Mouse (Mus musculus) MEL (cell line): Measurements from ENCODE around the gene Lilra5.
"Not testable (repeated sequence)": the region's sequence is repeated elsewhere in the genome, so short reads cannot be mapped to it uniquely, and the experiment has no call there.

Experiments used
- CHD2 ChIP-seq: IDR thresholded peaks from 2 replicates; pipeline ENCODE4 v1.6.1; 2011; ENCODE audit warnings: low read length, improper control_type of control experiment
- CTCF ChIP-seq, 3 experiments: IDR thresholded peaks in 2 of 3; conservative IDR thresholded peaks in 1 of 3; 2 replicates each; pipeline ENCODE4 v1.5.1; 2011 to 2012; ENCODE audit warnings: low read length in 3 of 3, low read depth in 2 of 3, mild to moderate bottlenecking in 2 of 3, improper control_type of control experiment in 1 of 3, inconsistent platforms in 1 of 3, mixed read lengths in 1 of 3, moderate library complexity in 1 of 3; ENCODE audit not compliant: control insufficient read depth in 1 of 3, insufficient read depth in 1 of 3, poor library complexity in 1 of 3, severe bottlenecking in 1 of 3
- EP300 ChIP-seq, 2 experiments: IDR thresholded peaks; 2 replicates each; pipeline ENCODE4 v1.6.1; 2011; ENCODE audit warnings: improper control_type of control experiment in 2 of 2, low read length in 2 of 2, low read depth in 1 of 2, mild to moderate bottlenecking in 1 of 2
- HCFC1 ChIP-seq: IDR thresholded peaks from 2 replicates; pipeline ENCODE4 v1.6.1; 2012; ENCODE audit warnings: low read depth, mild to moderate bottlenecking, inconsistent platforms, low read length, improper control_type of control experiment, moderate library complexity
- KAT2A ChIP-seq: conservative IDR thresholded peaks from 2 replicates; pipeline ENCODE4 v1.6.1; 2012; ENCODE audit warnings: low read depth, low read length, improper control_type of control experiment, inconsistent platforms
- MAZ ChIP-seq: IDR thresholded peaks from 2 replicates; pipeline ENCODE4 v1.6.1; 2012; ENCODE audit warnings: low read depth, mild to moderate bottlenecking, inconsistent platforms, low read length, improper control_type of control experiment
- ZKSCAN1 ChIP-seq: IDR thresholded peaks from 2 replicates; pipeline ENCODE4 v1.6.1; 2012; ENCODE audit warnings: low read depth, mild to moderate bottlenecking, inconsistent platforms, low read length, improper control_type of control experiment, moderate library complexity

- not testable (repeated sequence) for TF ChIP-seq CTCF (IDR thresholded peaks at IDR 0.05 in 2 of 3, conservative IDR thresholded peaks at IDR 0.05 in 1 of 3; ENCODE audit: control insufficient read depth in 1 of 3, insufficient read depth in 1 of 3, low read depth in 2 of 3, low read length in 3 of 3, poor library complexity in 1 of 3, severe bottlenecking in 1 of 3); HCFC1; ZKSCAN1; MAZ; EP300 (IDR thresholded peaks at IDR 0.05; ENCODE audit: low read depth in 1 of 2, low read length in 2 of 2); CHD2; KAT2A
Observed at GRCm38 (mm10) chr7:4251211-4251610, 13.7 kb downstream of the Lilra5 start.
